Mouse (Mus musculus) neural tube, embryonic 13.5 days (tissue): Measurements from ENCODE around the gene Pi4k2b. TPM values are rescaled to one million over a fixed set of nuclear protein-coding genes. Genes with fewer than 3 reads are reported as not detected.
"Not testable (repeated sequence)": the region's sequence is repeated elsewhere in the genome, so short reads cannot be mapped to it uniquely, and the experiment has no call there.

Experiments
- ATAC-seq: fragments of 200-750 bp; cut with Nextera tagmentation; 2 replicates; pipeline ENCODE4 v1.8.0; 2017; ENCODE audit warnings: low read depth, mild to moderate bottlenecking, moderate TSS enrichment, moderate library complexity
- H3K27ac ChIP-seq: fragments of 300-500 bp; sonication (generic); replicated peaks from 2 replicates; pipeline ENCODE4 v1.5.1; 2015; ENCODE audit warnings: moderate library complexity, mild to moderate bottlenecking, inconsistent platforms
- H3K27me3 ChIP-seq: fragments of 300-500 bp; sonication (generic); 2 replicates; pipeline ENCODE4 v1.6.1; 2015; ENCODE audit warnings: mild to moderate bottlenecking, inconsistent platforms
- H3K36me3 ChIP-seq: fragments of 300-500 bp; sonication (generic); 2 replicates; pipeline ENCODE4 v1.6.1; 2015; ENCODE audit warnings: mild to moderate bottlenecking, inconsistent platforms
- H3K4me1 ChIP-seq: fragments of 300-500 bp; sonication (generic); replicated peaks from 2 replicates; pipeline ENCODE4 v1.6.1; 2015; ENCODE audit warnings: inconsistent platforms
- H3K4me2 ChIP-seq: fragments of 300-500 bp; sonication (generic); 2 replicates; pipeline ENCODE4 v1.6.1; 2015; ENCODE audit warnings: inconsistent platforms, mild to moderate bottlenecking, moderate library complexity
- H3K4me3 ChIP-seq: fragments of 300-500 bp; sonication (generic); 2 replicates; pipeline ENCODE4 v1.5.1; 2015; ENCODE audit warnings: mild to moderate bottlenecking, inconsistent platforms
- H3K9ac ChIP-seq: fragments of 300-500 bp; sonication (generic); 2 replicates; pipeline ENCODE4 v1.6.1; 2015; ENCODE audit warnings: moderate library complexity, mild to moderate bottlenecking, inconsistent platforms
- H3K9me3 ChIP-seq: fragments of 300-500 bp; sonication (generic); 2 replicates; pipeline ENCODE4 v1.6.1; 2016; ENCODE audit warnings: inconsistent platforms
- WGBS: fragments of 180-500 bp; shearing (Covaris S2); methylation state at CpG from one replicate; pipeline ENCODE4 v1.1.7; 2015; 5-methylcytosine and 5-hydroxymethylcytosine counted together
- polyA plus RNA-seq: library from polyadenylated mRNA; unstranded; fragments of >200 nt; fragmentation: Nextera tagmentation; extraction: Ambion mirVana; gene quantifications from 2 replicates; pipeline ENCODE4 v1.2.1, GENCODE M21; 2015

The Pi4k2b gene
- polyA plus RNA-seq, 1 experiment from 2014 or later, result 7.8 TPM

GRCm38 (mm10) chr5:52746920-52747319, 5.5 kb downstream of the Pi4k2b start:
- H3K9ac ChIP-seq, result no peak overlapping the region
- H3K4me3 ChIP-seq, result no peak overlapping the region
- no peak for ATAC-seq

GRCm38 (mm10) chr5:52748732-52749131, 7.4 kb downstream of the Pi4k2b start:
- H3K27ac ChIP-seq, result no peak overlapping the region
- no peaks in the 10 kb centered on the region for H3K27me3 ChIP-seq
- H3K4me3 ChIP-seq, result no peak overlapping the region
- no peak overlapping the region for H3K9ac ChIP-seq
- ATAC-seq, result no peak
- H3K9me3 ChIP-seq, result no peaks in the 10 kb centered on the region
- no peak overlapping the region for H3K4me2 ChIP-seq
- 85% methylated on average over 5 of the region's 5 CpGs for WGBS
- H3K4me1 ChIP-seq, result no peaks in the 10 kb centered on the region
- peaks cover 4% of the 10 kb centered on the region; the same call in 1 of the 2 replicates for H3K36me3 ChIP-seq

More at GRCm38 (mm10) chr5:52746920-52747319, 5.5 kb downstream of the Pi4k2b start:
- Histone ChIP-seq H3K36me3 (no peaks in the 10 kb centered on the region), H3K27ac (no peak overlapping the region), H3K27me3 (no peaks in the 10 kb centered on the region), H3K4me2 (no peak overlapping the region), H3K9me3 (no peaks in the 10 kb centered on the region), H3K4me1 (peaks cover 14% of the 10 kb centered on the region; the same call in 1 of the 2 replicates)

- Histone ChIP-seq H3K4me3 (no peak overlapping the region), H3K4me2 (no peak overlapping the region), H3K27ac (no peak overlapping the region), H3K9ac (no peak overlapping the region), H3K27me3 (no peaks in the 10 kb centered on the region), H3K4me1 (no peaks in the 10 kb centered on the region), H3K36me3 (peaks cover 4% of the 10 kb centered on the region; the same call in 1 of the 2 replicates), H3K9me3 (no peaks in the 10 kb centered on the region)
- 88% methylated on average over 9 of the region's 9 CpGs for WGBS
- ATAC-seq, result no peak
These were observed 11.8 kb downstream of the Pi4k2b start for GRCm38 (mm10) chr5:52753146-52753545.

DNA sequence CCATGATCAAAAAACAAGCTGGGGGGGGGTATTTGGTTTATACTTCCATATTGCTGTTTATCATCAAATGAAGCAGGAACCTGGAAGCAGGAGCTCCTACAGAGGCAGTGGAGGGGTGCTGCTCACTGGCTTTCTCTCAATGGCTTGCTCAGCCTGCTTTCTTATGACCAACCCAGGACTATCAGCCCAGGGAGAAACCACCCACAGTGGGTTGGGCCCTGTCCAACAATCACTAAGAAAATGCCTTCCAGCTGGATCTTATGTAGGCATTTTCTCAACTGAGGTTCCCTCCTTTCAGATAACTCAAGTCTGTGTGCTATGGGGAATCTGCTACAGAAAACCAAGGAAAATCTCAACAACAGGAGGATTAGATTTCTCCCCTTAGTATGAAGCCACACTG, 12.8 kb downstream of the Pi4k2b start:
- no peaks in the 10 kb centered on the region for H3K9me3 ChIP-seq
- H3K36me3 ChIP-seq, result peaks cover 4% of the 10 kb centered on the region; the same call in 1 of the 2 replicates
- no peak for ATAC-seq
- H3K4me3 ChIP-seq, result no peak overlapping the region
- H3K4me1 ChIP-seq, result no peaks in the 10 kb centered on the region
- H3K27me3 ChIP-seq, result no peaks in the 10 kb centered on the region
- no peak overlapping the region for H3K27ac ChIP-seq
- no peak overlapping the region for H3K9ac ChIP-seq
- no peak overlapping the region for H3K4me2 ChIP-seq

GRCm38 (mm10) chr5:52755337-52755736, 14.0 kb downstream of the Pi4k2b start:
- Histone ChIP-seq H3K4me3 (no peak overlapping the region), H3K9me3 (no peaks in the 10 kb centered on the region), H3K27ac (no peak overlapping the region), H3K36me3 (peaks cover 4% of the 10 kb centered on the region; the same call in 1 of the 2 replicates), H3K9ac (no peak overlapping the region), H3K4me1 (no peaks in the 10 kb centered on the region), H3K27me3 (no peaks in the 10 kb centered on the region), H3K4me2 (no peak overlapping the region)
- no peak for ATAC-seq
- 92% methylated on average over 3 of the region's 3 CpGs for WGBS

DNA sequence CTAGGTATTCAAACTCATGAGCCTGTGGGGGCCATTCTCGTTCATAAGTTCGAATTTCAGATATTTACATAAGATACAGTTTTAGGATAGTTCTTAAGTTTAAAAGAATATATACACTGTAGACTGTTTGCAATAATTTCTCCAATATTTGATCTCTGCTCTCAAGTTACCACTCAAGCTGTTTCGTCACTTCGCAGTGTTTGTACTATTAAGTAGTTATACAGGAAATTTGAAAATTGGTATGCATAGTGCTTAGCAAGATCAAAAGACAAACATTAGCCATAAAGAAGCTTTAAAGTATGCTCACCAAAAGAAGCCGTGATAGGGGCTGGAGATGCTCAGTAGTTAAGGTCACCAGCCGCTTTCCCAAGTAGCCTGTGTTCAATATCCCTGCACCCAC, 14.6 kb downstream of the Pi4k2b start:
- H3K4me2 ChIP-seq, result no peak overlapping the region
- no peaks in the 10 kb centered on the region for H3K9me3 ChIP-seq
- no peak overlapping the region for H3K9ac ChIP-seq
- H3K27ac ChIP-seq, result no peak overlapping the region
- no peaks in the 10 kb centered on the region for H3K27me3 ChIP-seq
- H3K4me3 ChIP-seq, result no peak overlapping the region
- H3K36me3 ChIP-seq, result peaks cover 4% of the 10 kb centered on the region; the same call in 1 of the 2 replicates
- WGBS, result 93% methylated on average over 6 of the region's 6 CpGs
- no peaks in the 10 kb centered on the region for H3K4me1 ChIP-seq
- ATAC-seq, result no peak

DNA sequence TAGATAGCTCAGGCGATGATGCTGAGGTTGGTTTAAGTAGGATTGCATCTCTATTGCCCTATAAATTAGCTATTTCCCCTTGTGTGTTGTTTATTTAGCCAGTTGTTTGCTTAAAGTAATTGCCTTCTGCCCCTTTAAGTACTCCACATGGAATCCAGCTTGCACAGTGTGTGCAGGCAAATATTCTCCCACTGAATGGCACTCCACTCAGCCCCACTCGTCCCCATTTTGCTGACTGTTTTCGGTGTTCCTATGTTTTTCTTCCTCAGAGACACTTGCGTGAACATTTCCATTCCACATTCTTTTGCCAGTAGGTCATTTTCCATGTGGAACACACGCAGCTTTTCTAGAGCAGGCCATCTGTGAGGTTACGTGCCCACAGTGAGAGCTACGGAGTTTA, 21.2 kb downstream of the Pi4k2b start:
- Histone ChIP-seq H3K9ac (0 out of 2 replicates have a peak overlapping the region, but pooled peaks have one; percentile 12), H3K4me1 (no peaks in the 10 kb centered on the region), H3K4me2 (no peak overlapping the region), H3K27ac (no peak overlapping the region), H3K36me3 (no peaks in the 10 kb centered on the region; the same call in 1 of the 2 replicates), H3K9me3 (no peaks in the 10 kb centered on the region), H3K4me3 (no peak overlapping the region), H3K27me3 (no peaks in the 10 kb centered on the region)
- WGBS, result 84% methylated on average over 7 of the region's 7 CpGs
- ATAC-seq, result no peak

DNA sequence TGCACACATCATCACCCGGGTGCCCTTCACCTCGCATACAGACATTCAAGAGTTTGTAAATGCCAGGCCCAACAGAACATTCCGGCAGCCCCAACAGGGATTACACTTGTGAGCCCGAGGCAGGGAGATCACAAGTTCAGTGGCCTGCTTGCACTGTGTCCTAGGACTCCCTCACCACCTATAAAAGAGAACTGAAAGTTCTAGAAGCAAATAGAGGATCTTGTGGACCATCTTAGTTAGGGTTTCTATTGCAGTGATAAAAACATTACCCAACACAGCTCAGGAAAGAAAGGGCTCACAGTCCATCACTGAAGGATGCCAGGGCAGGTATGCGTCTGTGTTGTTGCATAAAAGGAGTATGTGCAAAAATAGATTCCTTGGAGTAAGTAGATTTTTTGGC, 32.9 kb downstream of the Pi4k2b start:
- no peaks in the 10 kb centered on the region for H3K27me3 ChIP-seq

DNA sequence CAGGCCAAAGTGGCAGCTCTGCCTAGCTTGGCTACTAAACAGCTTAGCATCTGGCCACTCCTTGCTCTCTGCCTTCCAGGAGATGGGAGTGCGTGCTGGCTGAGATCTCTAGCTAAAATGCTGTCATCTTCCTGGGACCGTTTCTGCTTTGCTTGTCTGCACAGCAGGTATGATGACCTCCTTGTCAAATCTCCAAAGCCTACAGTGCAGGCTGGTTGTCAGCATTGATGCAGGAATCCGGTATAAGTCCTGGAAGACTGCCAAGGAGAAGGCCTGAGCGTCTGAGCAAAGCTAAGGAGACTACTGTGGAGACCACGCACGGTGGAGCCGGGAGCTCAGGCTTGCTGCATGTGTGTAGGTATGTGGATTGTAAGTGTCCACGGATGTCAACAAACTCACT, 33.9 kb downstream of the Pi4k2b start, which contains the start of gene Zcchc4:
TSS of gene Zcchc4 (plus strand) at position 173 of the 400 bp plus-strand sequence.
- no peaks in the 10 kb centered on the region for H3K27me3 ChIP-seq
- no peak for ATAC-seq
- 79% methylated on average over 8 of the region's 8 CpGs for WGBS
- no peak within 1 kb of the TSS for H3K4me3 ChIP-seq
- H3K4me1 ChIP-seq, result no peaks in the 10 kb centered on the region
- H3K9me3 ChIP-seq, result no peaks in the 10 kb centered on the region
- no peak within 1 kb of the TSS for H3K27ac ChIP-seq
- H3K9ac ChIP-seq, result no peak within 1 kb of the TSS
- no peak within 1 kb of the TSS for H3K4me2 ChIP-seq
- peaks cover 4% of the 10 kb centered on the region; the same call in 1 of the 2 replicates for H3K36me3 ChIP-seq

More for the DNA sequence above, 32.9 kb downstream of the Pi4k2b start:
- WGBS, result 88% methylated on average over 5 of the region's 5 CpGs
- Histone ChIP-seq H3K27ac (no peak overlapping the region), H3K4me1 (no peaks in the 10 kb centered on the region), H3K9me3 (no peaks in the 10 kb centered on the region), H3K9ac (no peak overlapping the region), H3K36me3 (peaks cover 11% of the 10 kb centered on the region), H3K4me2 (no peak overlapping the region), H3K4me3 (no peak overlapping the region)
- no peak for ATAC-seq

GRCm38 (mm10) chr5:52776466-52777354, 35.3 kb downstream of the Pi4k2b start:
- H3K9me3 ChIP-seq, H3K27ac ChIP-seq, H3K36me3 ChIP-seq, H3K4me2 ChIP-seq, H3K9ac ChIP-seq, H3K4me3 ChIP-seq, ATAC-seq, H3K27me3 ChIP-seq, H3K4me1 ChIP-seq: not testable (repeated sequence)
- WGBS, result 93% methylated on average over 8 of the region's 8 CpGs

GRCm38 (mm10) chr5:52782523-52783250, 41.3 kb downstream of the Pi4k2b start:
- ATAC-seq, result peak; percentile 98
- Histone ChIP-seq H3K4me1 (no peaks in the 10 kb centered on the region; the same call in 1 of the 2 replicates), H3K36me3 (peaks cover 14% of the 10 kb centered on the region; the same call in 1 of the 2 replicates), H3K9ac (peak overlapping the region; percentile 87), H3K9me3 (no peaks in the 10 kb centered on the region), H3K4me2 (peak overlapping the region; percentile 69), H3K27ac (peak overlapping the region; percentile 92), H3K27me3 (no peaks in the 10 kb centered on the region), H3K4me3 (peak overlapping the region; percentile 87)
- 4% methylated on average over 37 of the region's 37 CpGs for WGBS

DNA sequence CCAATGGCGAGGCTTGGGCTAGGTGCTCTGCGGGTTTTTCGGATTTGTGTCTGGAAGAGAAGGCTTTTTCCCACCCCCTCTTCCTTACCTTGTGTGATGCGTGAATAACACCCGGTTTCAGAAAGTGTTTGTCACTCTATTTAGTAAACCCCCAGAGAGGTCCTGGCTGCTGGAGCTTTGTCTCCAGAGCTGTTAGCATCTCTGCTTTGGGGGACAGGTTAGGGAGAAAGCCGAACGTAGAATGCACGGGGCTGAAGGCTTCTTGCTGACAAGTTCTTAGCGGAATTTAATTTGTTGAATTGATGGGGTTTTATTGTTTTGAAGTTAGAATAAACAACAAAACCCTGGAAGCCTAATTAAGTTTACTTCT, 41.9 kb downstream of the Pi4k2b start:
- peak overlapping the region; percentile 92 for H3K27ac ChIP-seq
- under 1% methylated on average over 9 of the region's 9 CpGs for WGBS
- H3K4me3 ChIP-seq, result peak overlapping the region; percentile 87
- H3K4me1 ChIP-seq, result no peaks in the 10 kb centered on the region; the same call in 1 of the 2 replicates
- H3K36me3 ChIP-seq, result peaks cover 17% of the 10 kb centered on the region; the same call in 1 of the 2 replicates
- peak overlapping the region; percentile 69 for H3K4me2 ChIP-seq
- peak; percentile 87 for ATAC-seq
- peak overlapping the region; percentile 87 for H3K9ac ChIP-seq
- no peaks in the 10 kb centered on the region for H3K9me3 ChIP-seq
- H3K27me3 ChIP-seq, result no peaks in the 10 kb centered on the region
